In genomic region chr6:113308141-113308540, GRCm38 (mm10) we compare ENCODE assay signal across 8 mouse cellular contexts. TPM values are rescaled to one million over a fixed set of nuclear protein-coding genes. Genes with fewer than 3 reads are reported as not detected.
DNase-seq lines count a peak whose midpoint lies in the region; ATAC-seq and TF ChIP-seq lines count a peak whose summit lies in the region.

No protein-coding gene starts in this region.

- peak overlapping the region; percentile 94 for H3K4me3 ChIP-seq in lung, embryonic 15.5 days
- H3K4me3 ChIP-seq in bone marrow macrophage, adult 2 months (ENCODE audit: insufficient read depth, low read length), result peak overlapping the region; percentile 69
- peak overlapping the region; percentile 97 for H3K4me3 ChIP-seq in forebrain, embryonic 13.5 days
- peak overlapping the region; percentile 99 for H3K4me3 ChIP-seq in liver, embryonic 13.5 days (replicated peaks)
- peak overlapping the region; percentile 92 for H3K4me3 ChIP-seq in neural tube, embryonic 14.5 days (ENCODE audit: low read depth, low read length)

- H3K27me3 ChIP-seq in lung, embryonic 15.5 days, result no peaks in the 10 kb centered on the region
- H3K27me3 ChIP-seq in forebrain, embryonic 13.5 days, result no peaks in the 10 kb centered on the region
- no peaks in the 10 kb centered on the region for H3K27me3 ChIP-seq in liver, embryonic 13.5 days
- 0 out of 2 replicates have a peak, but pooled peaks cover 2% of the 10 kb centered on the region for H3K27me3 ChIP-seq in neural tube, embryonic 14.5 days (ENCODE audit: control insufficient read depth, insufficient read depth, low read length)

- TF ChIP-seq CTCF in bone marrow macrophage, adult 2 months (IDR thresholded peaks at IDR 0.05; ENCODE audit: low read depth, low read length), result no peak

- 30% methylated on average over 5 of the region's 5 CpGs for WGBS in lung, embryonic 15.5 days
- WGBS in forebrain, embryonic 13.5 days, result 41% methylated on average over 5 of the region's 5 CpGs
- WGBS in liver, embryonic 13.5 days (ENCODE audit: insufficient replicate concordance), result 20% methylated on average over 5 of the region's 5 CpGs
- 23% methylated on average over 5 of the region's 5 CpGs for WGBS in neural tube, embryonic 14.5 days

- peaks cover 19% of the 10 kb centered on the region for H3K4me1 ChIP-seq in lung, embryonic 15.5 days
- H3K4me1 ChIP-seq in bone marrow macrophage, adult 2 months (ENCODE audit: control insufficient read depth, insufficient read depth, low read length), result 0 out of 2 replicates have a peak, but pooled peaks cover 14% of the 10 kb centered on the region
- peaks cover 25% of the 10 kb centered on the region for H3K4me1 ChIP-seq in forebrain, embryonic 13.5 days
- H3K4me1 ChIP-seq in liver, embryonic 13.5 days (replicated peaks), result peaks cover 30% of the 10 kb centered on the region
- peaks cover 11% of the 10 kb centered on the region for H3K4me1 ChIP-seq in neural tube, embryonic 14.5 days (ENCODE audit: control insufficient read depth, insufficient read depth, low read length)

- no peak for DNase-seq in lung, adult 18-20 months
- peak; percentile 54 to 58 for DNase-seq in kidney, adult 8-10 months
- no peak for DNase-seq in liver, embryonic 13.5 days
- DNase-seq in ovary, adult 18-20 months (ENCODE audit: low spot score), result no peak

- peak overlapping the region; percentile 96 for H3K27ac ChIP-seq in lung, embryonic 15.5 days
- H3K27ac ChIP-seq in bone marrow macrophage, adult 2 months (ENCODE audit: insufficient read depth, low read depth, low read length), result peak overlapping the region; percentile 98
- no peak overlapping the region for H3K27ac ChIP-seq in forebrain, embryonic 13.5 days
- H3K27ac ChIP-seq in liver, embryonic 13.5 days, result peak overlapping the region; percentile 95; the same call in 1 of the 2 replicates
- no peak overlapping the region for H3K27ac ChIP-seq in neural tube, embryonic 14.5 days (ENCODE audit: low read depth, low read length)

- no peak for ATAC-seq in lung, embryonic 15.5 days (ENCODE audit: borderline replicate concordance, extremely low read depth, low FRiP score, low TSS enrichment)
- no peak for ATAC-seq in forebrain, embryonic 13.5 days
- no peak for ATAC-seq in liver, embryonic 13.5 days (ENCODE audit: low read depth)
- no peak for ATAC-seq in neural tube, embryonic 14.5 days (ENCODE audit: low read depth)

- H3K36me3 ChIP-seq in lung, embryonic 15.5 days, result peaks cover 19% of the 10 kb centered on the region
- peaks cover 31% of the 10 kb centered on the region for H3K36me3 ChIP-seq in forebrain, embryonic 13.5 days (ENCODE audit: poor library complexity, severe bottlenecking)
- H3K36me3 ChIP-seq in liver, embryonic 13.5 days, result peaks cover 29% of the 10 kb centered on the region
- 0 out of 2 replicates have a peak, but pooled peaks cover 4% of the 10 kb centered on the region for H3K36me3 ChIP-seq in neural tube, embryonic 14.5 days (ENCODE audit: control insufficient read depth, insufficient read depth, low read length)

- H3K9me3 ChIP-seq in lung, embryonic 15.5 days, result no peaks in the 10 kb centered on the region
- no peaks in the 10 kb centered on the region for H3K9me3 ChIP-seq in forebrain, embryonic 13.5 days (replicated peaks)
- no peaks in the 10 kb centered on the region for H3K9me3 ChIP-seq in liver, embryonic 13.5 days (replicated peaks)
- H3K9me3 ChIP-seq in neural tube, embryonic 14.5 days (ENCODE audit: control insufficient read depth, low read length), result no peaks in the 10 kb centered on the region

- peak overlapping the region; percentile 99 for H3K9ac ChIP-seq in lung, embryonic 15.5 days
- H3K9ac ChIP-seq in forebrain, embryonic 13.5 days, result peak overlapping the region; percentile 96
- H3K9ac ChIP-seq in liver, embryonic 13.5 days, result peak overlapping the region; percentile 97
- peak overlapping the region; percentile 83 for H3K9ac ChIP-seq in neural tube, embryonic 14.5 days (replicated peaks; ENCODE audit: low read depth, low read length)

- H3K4me2 ChIP-seq in lung, embryonic 15.5 days, result peak overlapping the region; percentile 91
- H3K4me2 ChIP-seq in forebrain, embryonic 13.5 days, result peak overlapping the region; percentile 100
- peak overlapping the region; percentile 96 for H3K4me2 ChIP-seq in liver, embryonic 13.5 days
- peak overlapping the region; percentile 99 for H3K4me2 ChIP-seq in neural tube, embryonic 14.5 days (ENCODE audit: low read depth, low read length)

- no peak for TF ChIP-seq POLR2A in bone marrow macrophage, adult 2 months (IDR thresholded peaks at IDR 0.05; ENCODE audit: borderline replicate concordance, low read depth, low read length)

RNA-seq across cellular contexts. Expression of gene Brpf1, which starts 1.2 kb away (rescaled TPM):
- 17.0 and 18.3 TPM in 2 replicates for polyA plus RNA-seq in lung, embryonic 15.5 days (2015; fragmentation: Nextera tagmentation; extraction: Ambion mirVana)
- polyA plus RNA-seq in bone marrow macrophage, adult 2 months (2012; ENCODE audit: insufficient read depth, insufficient read length, missing spikeins), result 31.6 and 34.1 TPM in 2 replicates
- 20.0 and 21.5 TPM in 2 replicates for polyA plus RNA-seq in forebrain, embryonic 13.5 days (2015; fragmentation: Nextera tagmentation; extraction: Ambion mirVana)
- polyA plus RNA-seq in liver, embryonic 13.5 days (2015; fragmentation: Nextera tagmentation; extraction: Ambion mirVana), result 7.5 and 9.2 TPM in 2 replicates
- 14.3 and 17.8 TPM in 2 replicates for polyA plus RNA-seq in neural tube, embryonic 14.5 days (2014; fragmentation: Nextera tagmentation; extraction: Ambion mirVana)

RNA-seq across cellular contexts. Expression of gene Ogg1, which starts 18.6 kb away (rescaled TPM):
- polyA plus RNA-seq in lung, embryonic 15.5 days (2015; fragmentation: Nextera tagmentation; extraction: Ambion mirVana), result 16.5 and 17.7 TPM in 2 replicates
- 14.9 and 15.0 TPM in 2 replicates for polyA plus RNA-seq in bone marrow macrophage, adult 2 months (2012; ENCODE audit: insufficient read depth, insufficient read length, missing spikeins)
- 11.4 and 13.3 TPM in 2 replicates for polyA plus RNA-seq in forebrain, embryonic 13.5 days (2015; fragmentation: Nextera tagmentation; extraction: Ambion mirVana)
- polyA plus RNA-seq in liver, embryonic 13.5 days (2015; fragmentation: Nextera tagmentation; extraction: Ambion mirVana), result 5.6 and 6.8 TPM in 2 replicates
- polyA plus RNA-seq in neural tube, embryonic 14.5 days (2014; fragmentation: Nextera tagmentation; extraction: Ambion mirVana), result 7.6 and 8.9 TPM in 2 replicates

RNA-seq across cellular contexts. Expression of gene Cpne9, which starts 26.0 kb away (rescaled TPM):
- 0.05 TPM in 1 of 2 replicates, not detected in the other for polyA plus RNA-seq in lung, embryonic 15.5 days (2015; fragmentation: Nextera tagmentation; extraction: Ambion mirVana)
- not detected in 2 replicates for polyA plus RNA-seq in bone marrow macrophage, adult 2 months (2012; ENCODE audit: insufficient read depth, insufficient read length, missing spikeins)
- 0.39 and 0.68 TPM in 2 replicates for polyA plus RNA-seq in forebrain, embryonic 13.5 days (2015; fragmentation: Nextera tagmentation; extraction: Ambion mirVana)
- 0.17 TPM in 1 of 2 replicates, not detected in the other for polyA plus RNA-seq in liver, embryonic 13.5 days (2015; fragmentation: Nextera tagmentation; extraction: Ambion mirVana)
- 1.1 and 2.6 TPM in 2 replicates for polyA plus RNA-seq in neural tube, embryonic 14.5 days (2014; fragmentation: Nextera tagmentation; extraction: Ambion mirVana)

RNA-seq across cellular contexts. Expression of gene Camk1, which starts 35.6 kb away (rescaled TPM):
- 110 and 115 TPM in 2 replicates for polyA plus RNA-seq in lung, embryonic 15.5 days (2015; fragmentation: Nextera tagmentation; extraction: Ambion mirVana)
- polyA plus RNA-seq in bone marrow macrophage, adult 2 months (2012; ENCODE audit: insufficient read depth, insufficient read length, missing spikeins), result 216 and 226 TPM in 2 replicates
- 56.1 and 62.7 TPM in 2 replicates for polyA plus RNA-seq in forebrain, embryonic 13.5 days (2015; fragmentation: Nextera tagmentation; extraction: Ambion mirVana)
- 19.9 and 22.6 TPM in 2 replicates for polyA plus RNA-seq in liver, embryonic 13.5 days (2015; fragmentation: Nextera tagmentation; extraction: Ambion mirVana)
- polyA plus RNA-seq in neural tube, embryonic 14.5 days (2014; fragmentation: Nextera tagmentation; extraction: Ambion mirVana), result 93.6 and 110 TPM in 2 replicates

Comparison
In these comparisons a context has a peak if more than half of its experiments do, and no peak if none do; other contexts are left out.
1. H3K27ac ChIP-seq: peak in lung, embryonic 15.5 days (single experiment), bone marrow macrophage, adult 2 months (single experiment) and liver, embryonic 13.5 days (single experiment); none in forebrain, embryonic 13.5 days (single experiment) and neural tube, embryonic 14.5 days (single experiment).
2. DNase-seq: peak in kidney, adult 8-10 months (2 of 2); none in lung, adult 18-20 months (0 of 2), liver, embryonic 13.5 days (single experiment) and ovary, adult 18-20 months (single experiment).
3. Peak in every context shown above with its lines, with median percentiles within 50 percentile points of each other: H3K4me2 ChIP-seq, H3K4me3 ChIP-seq and H3K9ac ChIP-seq.